11 mouse cellular contexts compared by ENCODE assay signal in genomic region chr10:39470321-39470720, GRCm38 (mm10).
DNase-seq lines count a peak whose midpoint lies in the region; ATAC-seq lines count a peak whose summit lies in the region.
"Had no signal": no experiment of that assay in that cellular context is flagged by ENCODE, and none has a peak within 500 bp of the region (broad histone marks: within the 10 kb centered on the region; RNA-seq: fewer than 3 reads in every experiment).

No protein-coding gene starts in this region.

- no peaks in the 10 kb centered on the region for H3K27me3 ChIP-seq in intestine, embryonic 16.5 days (replicated peaks; ENCODE audit: control insufficient read depth, insufficient read depth, low read length)
- H3K27me3 ChIP-seq: intestine, embryonic 15.5 days; liver, embryonic 12.5 days had no signal

- no peak overlapping the region for H3K4me2 ChIP-seq in intestine, embryonic 16.5 days (ENCODE audit: low read depth, low read length)
- H3K4me2 ChIP-seq: intestine, embryonic 15.5 days; liver, embryonic 12.5 days had no signal

- no peak for ATAC-seq in intestine, embryonic 16.5 days
- ATAC-seq: intestine, embryonic 15.5 days; liver, embryonic 12.5 days had no signal

- no peaks in the 10 kb centered on the region for H3K9me3 ChIP-seq in intestine, embryonic 16.5 days (ENCODE audit: control insufficient read depth, low read length)
- H3K9me3 ChIP-seq: intestine, embryonic 15.5 days; liver, embryonic 12.5 days had no signal

- DNase-seq in cerebellum, postnatal 25 days = peak; percentile 27 to 42
- no peak for DNase-seq in cerebellum, postnatal 36 days
- peak; percentile 56 for DNase-seq in testis, postnatal 10 days (ENCODE audit: low spot score)
- no peak for DNase-seq in testis, postnatal 14 days (ENCODE audit: low spot score)
- DNase-seq in heart, adult 8-10 months (ENCODE audit: low spot score) = peak; percentile 60
- DNase-seq in right cerebral cortex, postnatal 14 days = no peak
- no peak for DNase-seq in embryo, embryonic 10 days (ENCODE audit: low spot score)

- peaks cover 13% of the 10 kb centered on the region for H3K4me1 ChIP-seq in intestine, embryonic 16.5 days (ENCODE audit: control insufficient read depth, insufficient read depth, low read length)

- no peak overlapping the region for H3K4me3 ChIP-seq in intestine, embryonic 16.5 days (ENCODE audit: low read length)
- H3K4me3 ChIP-seq: intestine, embryonic 15.5 days; liver, embryonic 12.5 days; myocyte had no signal

- no peaks in the 10 kb centered on the region for H3K36me3 ChIP-seq in intestine, embryonic 16.5 days (ENCODE audit: control insufficient read depth, insufficient read depth, low read length)
- H3K36me3 ChIP-seq: intestine, embryonic 15.5 days; liver, embryonic 12.5 days had no signal

- no peak overlapping the region for H3K9ac ChIP-seq in intestine, embryonic 16.5 days (ENCODE audit: low read depth, low read length)
- H3K9ac ChIP-seq: intestine, embryonic 15.5 days; liver, embryonic 12.5 days had no signal

- 87% methylated on average over 7 of the region's 7 CpGs for WGBS in intestine, embryonic 16.5 days

- H3K27ac ChIP-seq in intestine, embryonic 16.5 days (ENCODE audit: low read length) = no peak overlapping the region
- H3K27ac ChIP-seq: intestine, embryonic 15.5 days; liver, embryonic 12.5 days had no signal

Comparison
In these comparisons a context has a peak if more than half of its experiments do, and no peak if none do; other contexts are left out.
1. DNase-seq: peak in cerebellum, postnatal 25 days (2 of 2), testis, postnatal 10 days (single experiment) and heart, adult 8-10 months (single experiment); none in cerebellum, postnatal 36 days (0 of 2), testis, postnatal 14 days (single experiment), right cerebral cortex, postnatal 14 days (single experiment) and embryo, embryonic 10 days (single experiment).